Mouse (Mus musculus) thymus, postnatal 10 days (tissue): ENCODE data around the gene Coq10b.

Experiments used
- DNase-seq, 2 experiments: peaks; one replicate each; pipeline ENCODE4 v3.0.0; 2021; ENCODE audit warnings: low spot score in 2 of 2

Gene Coq10b

GRCm38 (mm10) chr1:55052355-55052953 is at the start of gene Coq10b:
TSS of gene Coq10b (plus strand) at chr1:55052770.
- peak; percentile 94 to 95 for DNase-seq

DNA sequence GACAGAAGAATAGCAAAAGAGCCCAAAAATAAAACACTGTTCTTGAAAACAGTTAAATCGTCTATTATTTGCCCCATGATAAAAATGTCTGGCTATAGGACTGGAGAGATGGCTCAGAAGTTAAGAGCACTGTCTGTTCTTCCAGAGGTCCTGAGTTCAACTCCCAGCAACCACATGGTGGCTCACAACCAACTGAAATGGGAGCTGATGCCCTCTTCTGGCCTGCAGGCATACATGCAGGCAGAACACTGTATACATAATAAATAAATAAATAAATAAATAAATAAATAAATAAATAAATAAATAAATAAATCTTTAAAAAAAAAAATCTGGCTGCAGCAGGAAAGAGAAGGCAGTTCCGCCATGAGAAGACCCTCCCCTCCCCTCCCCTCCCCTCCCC is 44.3 kb upstream of the Coq10b start:
- peak in 1 of 2 experiments; percentile 18 for DNase-seq

DNA sequence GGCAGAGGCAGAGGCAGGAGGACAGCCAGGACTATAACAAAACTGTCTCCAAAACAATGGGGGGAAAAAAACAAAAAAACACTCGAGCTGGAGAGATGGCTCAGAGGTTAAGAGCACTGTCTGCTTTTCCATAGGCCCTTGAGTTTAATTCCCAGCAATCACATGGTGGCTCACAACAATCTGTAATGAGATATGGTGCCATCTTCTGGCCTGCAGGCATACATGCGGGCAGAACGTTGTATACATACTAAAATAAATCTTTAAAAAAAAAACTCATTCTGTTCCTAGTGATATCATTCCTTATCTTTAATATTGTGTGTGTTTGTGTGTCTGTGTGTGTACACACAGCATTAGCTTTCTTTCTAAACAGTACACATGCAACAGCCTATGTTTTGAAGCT is 40.1 kb upstream of the Coq10b start:
- no peak for DNase-seq

DNA sequence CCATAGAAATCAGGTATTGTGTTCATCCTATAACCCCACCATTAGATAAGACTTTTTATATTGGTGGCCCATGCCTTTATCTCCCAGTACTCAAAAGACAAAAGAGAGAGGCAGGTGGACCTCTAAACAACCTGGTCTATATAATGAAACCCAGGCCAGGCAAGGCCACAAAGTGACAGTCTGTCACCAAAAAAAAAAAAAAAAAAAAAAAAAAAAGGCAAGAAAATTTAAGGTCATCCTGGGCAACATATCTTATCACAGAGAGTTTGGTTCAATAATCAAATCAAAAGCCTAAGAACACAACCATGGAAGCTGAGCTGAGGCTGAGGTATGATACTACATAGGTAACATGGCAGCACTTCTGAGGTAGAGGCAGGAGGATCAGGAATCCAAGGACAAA is 30.7 kb upstream of the Coq10b start:
- no peak for DNase-seq

GRCm38 (mm10) chr1:55025656-55026430 is 26.7 kb upstream of the Coq10b start:
- DNase-seq = no peak

- peak in 1 of 2 experiments; percentile 49 for DNase-seq
Observed at GRCm38 (mm10) chr1:55026444-55027252, 25.9 kb upstream of the Coq10b start.

GRCm38 (mm10) chr1:55027253-55027801 is 25.2 kb upstream of the Coq10b start, which contains the start of gene Sf3b1:
TSS of gene Sf3b1 (minus strand) at chr1:55027481.
- DNase-seq = peak; percentile 94

DNA sequence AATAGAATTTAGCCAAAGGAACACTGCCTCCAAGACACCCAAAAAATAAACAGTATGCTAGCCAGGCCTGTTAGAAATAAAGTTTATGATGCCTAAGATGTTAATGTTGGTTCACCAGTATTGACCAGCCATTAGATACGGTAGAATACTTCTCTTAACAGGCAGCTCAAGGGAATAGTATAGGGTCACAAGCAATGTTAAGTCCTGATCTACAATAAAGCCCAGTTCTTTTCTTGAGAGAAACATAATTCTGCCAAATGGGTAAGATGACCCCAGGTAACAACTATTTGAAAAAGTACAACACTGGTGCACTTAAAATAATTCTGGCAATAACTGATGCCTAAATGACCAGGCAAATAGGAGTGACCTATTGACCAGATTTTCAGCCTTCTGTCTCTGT is 24.6 kb upstream of the Coq10b start:
- DNase-seq = no peak

GRCm38 (mm10) chr1:55028512-55029249 is 23.9 kb upstream of the Coq10b start:
- DNase-seq = peak; percentile 12 to 45

DNA sequence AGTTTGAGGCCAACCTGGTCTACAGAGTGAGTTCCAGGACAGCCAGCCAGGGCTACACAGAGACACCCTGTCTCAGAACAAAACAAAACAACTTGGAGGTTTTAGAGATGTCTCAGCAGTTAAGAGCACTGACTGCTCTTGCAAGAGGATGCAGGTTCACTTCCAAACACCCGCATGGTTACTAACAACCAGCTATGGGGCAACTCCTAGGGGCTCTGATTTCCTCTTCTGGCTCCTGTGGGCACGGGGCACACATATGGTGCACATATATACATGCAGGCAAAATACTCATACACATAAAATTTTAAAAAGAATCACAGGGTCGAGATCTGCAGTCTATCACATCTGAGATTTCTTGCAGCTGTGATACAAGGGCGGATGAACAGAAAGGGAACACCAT is 23.1 kb upstream of the Coq10b start:
- no peak for DNase-seq

- no peak for DNase-seq
Observed at GRCm38 (mm10) chr1:55031026-55031779, 21.4 kb upstream of the Coq10b start.

DNA sequence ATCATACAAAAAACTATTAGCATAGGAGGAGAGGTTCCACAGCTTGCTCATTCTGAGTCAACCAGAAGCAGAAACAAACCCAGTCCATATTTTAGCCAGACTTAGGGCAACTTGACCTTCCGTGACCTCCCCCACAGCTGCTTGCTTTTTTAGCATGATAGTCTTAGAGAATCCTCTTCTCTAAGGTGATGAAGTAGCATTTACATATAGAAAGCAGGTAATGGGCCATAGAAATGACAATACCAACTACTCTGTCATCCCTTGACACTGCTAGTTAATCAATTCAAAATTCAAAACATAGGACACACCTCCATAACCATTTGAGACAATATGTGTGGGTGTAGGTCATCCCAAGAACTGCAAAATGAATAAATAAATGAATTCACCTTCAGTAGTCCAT is 12.6 kb upstream of the Coq10b start:
- DNase-seq = no peak

DNA sequence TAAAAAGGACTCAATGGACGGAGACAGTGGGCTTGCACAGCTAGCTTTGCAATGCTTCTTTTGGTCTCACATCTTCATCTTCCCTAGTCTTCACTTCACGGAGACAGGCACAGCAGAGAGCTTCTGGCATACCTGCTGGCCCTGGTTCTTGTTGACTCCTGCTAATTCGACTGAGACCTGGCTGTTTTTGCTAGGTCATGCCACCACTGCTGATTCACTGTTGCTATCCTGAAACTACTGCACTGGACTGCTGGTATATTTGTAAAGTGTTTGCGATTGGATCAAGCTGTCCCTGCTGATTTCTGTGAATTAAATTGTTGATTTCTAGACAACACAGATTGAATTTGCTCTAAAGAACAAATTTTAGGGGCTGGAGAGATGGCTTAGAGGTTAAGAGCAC is 10.9 kb upstream of the Coq10b start:
- no peak for DNase-seq

DNA sequence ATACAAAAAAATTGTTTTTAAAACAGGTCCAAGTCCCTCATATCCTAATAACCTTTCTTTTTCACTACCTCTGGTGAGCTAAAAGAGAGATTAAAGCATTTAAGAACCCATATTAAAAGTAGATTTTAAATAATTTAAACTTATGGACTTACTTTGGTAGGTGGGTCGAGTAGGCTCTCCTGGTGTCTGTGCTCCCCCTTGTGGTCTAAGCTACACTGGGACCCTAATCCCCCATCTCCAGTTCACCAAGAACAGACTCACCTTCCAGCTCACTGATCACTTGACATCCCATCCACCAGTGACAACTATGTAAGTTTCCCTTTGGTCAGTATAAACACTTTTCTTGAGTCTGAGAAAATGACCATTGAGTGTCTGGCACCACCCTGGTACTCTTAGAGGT is 10.3 kb upstream of the Coq10b start:
- peak in 1 of 2 experiments; percentile 44 for DNase-seq

DNA sequence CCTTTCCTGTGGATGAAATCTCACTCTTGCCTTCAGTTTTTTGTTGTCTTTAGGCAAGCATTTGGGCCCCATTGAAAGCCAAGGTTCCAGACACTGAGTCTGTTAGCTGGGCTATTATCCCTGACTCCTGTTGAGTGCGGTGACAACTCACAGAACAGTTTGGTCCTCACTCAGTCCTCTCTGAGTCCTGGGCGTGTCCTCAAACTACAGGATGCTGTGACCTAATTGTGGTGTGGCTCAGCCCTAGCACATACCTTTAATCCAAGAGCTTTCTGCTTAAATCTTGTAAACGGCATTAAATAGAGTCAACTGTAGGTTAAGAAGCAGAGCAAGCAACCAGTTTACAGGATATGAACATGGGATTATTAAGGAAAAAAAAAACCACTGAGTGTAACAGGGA is 9.4 kb upstream of the Coq10b start:
- DNase-seq = no peak

DNA sequence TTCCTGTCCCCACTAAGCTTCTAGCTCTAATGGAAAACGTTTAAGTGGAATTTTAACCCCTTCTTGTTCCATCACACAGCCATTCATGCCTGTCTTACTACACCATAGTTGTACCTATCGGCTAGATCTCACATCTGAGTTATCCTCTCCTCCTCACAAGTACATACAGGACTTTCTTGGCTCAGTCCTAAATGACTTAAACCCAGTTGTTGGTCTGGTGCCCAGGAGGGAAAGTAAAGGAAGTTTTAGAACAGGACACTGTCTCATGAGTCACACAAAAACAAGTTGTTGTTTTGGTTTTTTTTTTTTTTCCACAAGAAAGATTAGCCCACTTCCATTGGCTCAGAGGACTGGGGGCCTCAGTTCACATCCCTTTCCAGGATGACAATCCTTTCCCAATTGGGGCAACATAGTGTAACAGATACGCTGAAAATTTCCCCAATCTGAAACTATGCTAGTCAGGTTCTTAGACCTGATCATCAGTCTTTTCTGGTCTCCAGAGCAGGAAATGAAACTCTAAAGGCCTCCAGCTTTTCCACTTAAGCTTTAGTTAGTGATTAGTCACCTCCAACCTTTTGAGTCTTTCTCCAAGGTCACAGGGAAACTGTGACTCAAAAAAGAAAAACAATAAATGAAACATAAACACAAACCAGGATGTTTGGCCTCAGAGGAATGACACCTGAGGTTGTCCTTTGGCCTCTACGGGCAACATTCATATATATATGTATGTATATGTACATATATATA is 3.6 kb upstream of the Coq10b start:
- no peak for DNase-seq

GRCm38 (mm10) chr1:55051671-55052070 is 899 bp upstream of the Coq10b start:
- DNase-seq = no peak

DNA sequence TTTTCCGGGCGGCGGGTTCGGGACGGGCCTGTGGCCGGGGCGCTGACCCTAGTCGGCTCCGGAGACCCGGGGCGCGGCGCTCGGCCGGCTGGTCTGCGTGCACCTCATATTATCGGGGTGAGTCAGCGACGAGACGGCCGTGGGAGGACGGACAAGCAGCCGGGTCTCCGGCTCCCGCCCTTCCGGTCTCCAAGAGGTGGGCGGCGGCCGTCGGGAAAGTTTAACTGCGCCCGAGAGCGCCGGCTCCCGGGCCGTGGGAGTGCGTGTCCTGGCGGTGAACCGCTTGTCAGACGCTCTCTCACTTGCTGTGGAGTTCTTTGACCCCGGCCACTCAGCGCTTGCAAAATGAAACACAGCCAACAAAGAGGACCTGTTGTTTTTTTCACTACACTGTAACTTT is 435 bp downstream of the Coq10b start:
- no peak for DNase-seq

DNA sequence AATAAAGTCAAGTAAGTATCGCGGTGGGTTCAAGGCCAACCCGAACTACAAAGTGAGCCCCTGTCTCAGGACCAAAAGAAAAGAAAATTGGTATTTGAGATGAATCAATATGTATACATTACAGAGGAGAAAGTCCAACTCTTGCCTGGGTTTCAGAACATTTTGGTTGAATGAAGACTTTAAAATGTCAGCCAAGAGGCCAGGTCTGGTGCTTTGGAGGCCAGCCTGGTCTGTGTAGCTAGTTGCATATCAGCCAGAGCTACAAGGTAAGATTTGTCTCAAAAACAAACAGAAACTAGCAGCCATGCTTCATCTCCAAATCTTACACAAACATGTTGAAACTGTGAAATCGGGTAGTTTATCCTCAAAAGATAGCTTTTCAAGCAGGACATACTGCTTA is 1.0 kb downstream of the Coq10b start:
- DNase-seq = no peak
